Mouse (Mus musculus): ENCODE data around the gene Gm45337. TPM values are rescaled to one million over a fixed set of nuclear protein-coding genes. Genes with fewer than 3 reads are reported as not detected.
"Not testable (repeated sequence)": the region's sequence is repeated elsewhere in the genome, so short reads cannot be mapped to it uniquely, and the experiment has no call there.

Gene Gm45337
- polyA plus RNA-seq, 1 experiment: not detected

GRCm38 (mm10) chr7:142148633-142149032, 4.2 kb upstream of the Gm45337 start:
- Histone ChIP-seq H3K9ac (ENCODE audit: low read depth, poor library complexity, severe bottlenecking) (no peak overlapping the region), H3K27me3 (ENCODE audit: control insufficient read depth, insufficient read depth, low read length, poor library complexity, severe bottlenecking) (no peaks in the 10 kb centered on the region; the same call in 1 of the 2 replicates), H3K36me3 (ENCODE audit: control insufficient read depth, insufficient read depth, low read length, poor library complexity, severe bottlenecking) (no peaks in the 10 kb centered on the region), H3K4me1 (ENCODE audit: control insufficient read depth, insufficient read depth, low read length) (no peaks in the 10 kb centered on the region), H3K4me3 (ENCODE audit: low read depth, low read length) (no peak overlapping the region), H3K27ac (ENCODE audit: insufficient read depth, low read length) (no peak overlapping the region), H3K9me3 (replicated peaks; ENCODE audit: control insufficient read depth, insufficient read depth, low read length, poor library complexity, severe bottlenecking) (no peaks in the 10 kb centered on the region)
- TF ChIP-seq CTCF (IDR thresholded peaks at IDR 0.05; ENCODE audit: low read depth, low read length) (no peak), POLR2A (IDR thresholded peaks at IDR 0.05; ENCODE audit: insufficient read depth, low read length) (no peak)

GRCm38 (mm10) chr7:142146033-142146432, 1.6 kb upstream of the Gm45337 start:
- H3K9me3 ChIP-seq (replicated peaks; ENCODE audit: control insufficient read depth, insufficient read depth, low read length, poor library complexity, severe bottlenecking): 0 out of 2 replicates have a peak, but pooled peaks cover 5% of the 10 kb centered on the region
- TF ChIP-seq POLR2A (IDR thresholded peaks at IDR 0.05; ENCODE audit: insufficient read depth, low read length) (no peak), CTCF (IDR thresholded peaks at IDR 0.05; ENCODE audit: low read depth, low read length) (no peak), EP300 (IDR thresholded peaks at IDR 0.05; ENCODE audit: insufficient read depth, low read depth, low read length) (no peak)

GRCm38 (mm10) chr7:142145413-142145940, 1.1 kb upstream of the Gm45337 start:
- no peak overlapping the region for H3K4me3 ChIP-seq (ENCODE audit: low read depth, low read length)
- TF ChIP-seq POLR2A (IDR thresholded peaks at IDR 0.05; ENCODE audit: insufficient read depth, low read length): no peak
- peak; percentile 43 for TF ChIP-seq CTCF (IDR thresholded peaks at IDR 0.05; ENCODE audit: low read depth, low read length)
- H3K9ac ChIP-seq (ENCODE audit: low read depth, poor library complexity, severe bottlenecking): no peak overlapping the region
- no peaks in the 10 kb centered on the region for H3K36me3 ChIP-seq (ENCODE audit: control insufficient read depth, insufficient read depth, low read length, poor library complexity, severe bottlenecking)
- H3K27me3 ChIP-seq (ENCODE audit: control insufficient read depth, insufficient read depth, low read length, poor library complexity, severe bottlenecking): no peaks in the 10 kb centered on the region; the same call in 1 of the 2 replicates
- no peaks in the 10 kb centered on the region for H3K4me1 ChIP-seq (ENCODE audit: control insufficient read depth, insufficient read depth, low read length)
- H3K27ac ChIP-seq (ENCODE audit: insufficient read depth, low read length): no peak overlapping the region
- 0 out of 2 replicates have a peak, but pooled peaks cover 5% of the 10 kb centered on the region for H3K9me3 ChIP-seq (replicated peaks; ENCODE audit: control insufficient read depth, insufficient read depth, low read length, poor library complexity, severe bottlenecking)

More at GRCm38 (mm10) chr7:142146033-142146432, 1.6 kb upstream of the Gm45337 start:
- Histone ChIP-seq H3K27me3 (ENCODE audit: control insufficient read depth, insufficient read depth, low read length, poor library complexity, severe bottlenecking) (no peaks in the 10 kb centered on the region; the same call in 1 of the 2 replicates), H3K4me3 (ENCODE audit: low read depth, low read length) (no peak overlapping the region), H3K27ac (ENCODE audit: insufficient read depth, low read length) (no peak overlapping the region), H3K4me1 (ENCODE audit: control insufficient read depth, insufficient read depth, low read length) (no peaks in the 10 kb centered on the region), H3K9ac (ENCODE audit: low read depth, poor library complexity, severe bottlenecking) (no peak overlapping the region), H3K36me3 (ENCODE audit: control insufficient read depth, insufficient read depth, low read length, poor library complexity, severe bottlenecking) (no peaks in the 10 kb centered on the region)

- H3K9ac ChIP-seq (ENCODE audit: low read depth, poor library complexity, severe bottlenecking); H3K9me3 ChIP-seq (replicated peaks; ENCODE audit: control insufficient read depth, insufficient read depth, low read length, poor library complexity, severe bottlenecking); H3K36me3 ChIP-seq (ENCODE audit: control insufficient read depth, insufficient read depth, low read length, poor library complexity, severe bottlenecking); H3K27ac ChIP-seq (ENCODE audit: insufficient read depth, low read length); H3K27me3 ChIP-seq (ENCODE audit: control insufficient read depth, insufficient read depth, low read length, poor library complexity, severe bottlenecking); H3K4me1 ChIP-seq (ENCODE audit: control insufficient read depth, insufficient read depth, low read length); H3K4me3 ChIP-seq (ENCODE audit: low read depth, low read length): not testable (repeated sequence)
Measured at GRCm38 (mm10) chr7:142143506-142144010, 849 bp downstream of the Gm45337 start.

- H3K9ac ChIP-seq (ENCODE audit: low read depth, poor library complexity, severe bottlenecking): no peak overlapping the region
- no peaks in the 10 kb centered on the region for H3K36me3 ChIP-seq (ENCODE audit: control insufficient read depth, insufficient read depth, low read length, poor library complexity, severe bottlenecking)
- H3K4me1 ChIP-seq (ENCODE audit: control insufficient read depth, insufficient read depth, low read length): no peaks in the 10 kb centered on the region
- no peak for TF ChIP-seq EP300 (IDR thresholded peaks at IDR 0.05; ENCODE audit: insufficient read depth, low read depth, low read length)
- TF ChIP-seq CTCF (IDR thresholded peaks at IDR 0.05; ENCODE audit: low read depth, low read length): no peak
- no peak for TF ChIP-seq POLR2A (IDR thresholded peaks at IDR 0.05; ENCODE audit: insufficient read depth, low read length)
- H3K27me3 ChIP-seq (ENCODE audit: control insufficient read depth, insufficient read depth, low read length, poor library complexity, severe bottlenecking): no peaks in the 10 kb centered on the region
- H3K27ac ChIP-seq (ENCODE audit: insufficient read depth, low read length): no peak overlapping the region
- no peak overlapping the region for H3K4me3 ChIP-seq (ENCODE audit: low read depth, low read length)
- H3K9me3 ChIP-seq (replicated peaks; ENCODE audit: control insufficient read depth, insufficient read depth, low read length, poor library complexity, severe bottlenecking): peaks cover 9% of the 10 kb centered on the region; the same call in 1 of the 2 replicates
Measured at GRCm38 (mm10) chr7:142140696-142141095, 3.7 kb downstream of the Gm45337 start.

GRCm38 (mm10) chr7:142135934-142136333, 8.5 kb downstream of the Gm45337 start, which contains the start of gene Gm39115:
Gene Gm39115, minus strand, starts transcription at chr7:142136034.
- H3K9me3 ChIP-seq (replicated peaks; ENCODE audit: control insufficient read depth, insufficient read depth, low read length, poor library complexity, severe bottlenecking); H3K27me3 ChIP-seq (ENCODE audit: control insufficient read depth, insufficient read depth, low read length, poor library complexity, severe bottlenecking); H3K4me1 ChIP-seq (ENCODE audit: control insufficient read depth, insufficient read depth, low read length); H3K27ac ChIP-seq (ENCODE audit: insufficient read depth, low read length); H3K9ac ChIP-seq (ENCODE audit: low read depth, poor library complexity, severe bottlenecking); H3K36me3 ChIP-seq (ENCODE audit: control insufficient read depth, insufficient read depth, low read length, poor library complexity, severe bottlenecking); H3K4me3 ChIP-seq (ENCODE audit: low read depth, low read length): not testable (repeated sequence)

Measured in ES-Bruce4 (cell line).